Mouse (Mus musculus): ENCODE data around the gene Oser1.

DNA sequence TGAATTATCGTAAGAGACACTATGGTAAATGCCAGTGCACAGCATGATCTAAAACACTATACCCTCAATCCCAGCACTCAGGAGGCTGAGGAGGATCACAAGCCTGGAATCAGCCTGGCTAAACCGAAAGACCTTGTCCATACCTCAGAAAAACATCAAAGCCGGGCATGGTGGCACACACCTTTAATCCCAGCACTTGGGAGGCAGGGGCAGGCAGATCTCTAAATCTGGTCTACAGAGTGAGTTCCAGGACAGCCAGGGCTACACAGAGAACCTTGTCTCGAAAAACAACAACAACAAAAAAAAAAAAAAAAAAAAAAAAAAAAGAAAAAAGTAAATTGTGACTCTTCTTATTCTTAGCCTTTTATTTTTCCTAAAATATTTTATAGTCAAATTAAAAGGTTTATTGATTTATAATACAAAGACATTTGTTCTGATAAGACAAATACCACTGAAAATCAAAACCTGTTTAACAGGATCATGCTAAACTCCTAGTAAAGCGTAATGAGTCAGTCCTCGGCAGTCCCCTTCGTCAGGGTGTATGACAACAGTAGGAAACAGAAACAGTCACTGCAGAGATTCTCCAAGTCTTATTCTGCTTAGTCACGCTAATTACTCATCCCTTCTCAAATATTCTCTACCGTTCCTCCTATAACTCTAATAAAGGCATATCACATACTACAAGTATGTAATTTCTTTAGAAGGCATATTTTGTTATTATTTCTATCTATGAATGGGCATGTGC, 11.5 kb downstream of the Oser1 start:
- no peak for TF ChIP-seq CTCF (IDR thresholded peaks at IDR 0.05; ENCODE audit: borderline replicate concordance, insufficient read depth, low read length)
- no peak for TF ChIP-seq POLR2A (IDR thresholded peaks at IDR 0.05; ENCODE audit: low read depth, low read length)
